Mouse (Mus musculus): ENCODE measurements around the gene Fbxw8.

GRCm38 (mm10) chr5:118199670-118200069 lies 44.4 kb upstream of the Fbxw8 start:
- no peak for TF ChIP-seq EP300 (IDR thresholded peaks at IDR 0.05; ENCODE audit: low read depth)
- TF ChIP-seq CTCF (IDR thresholded peaks at IDR 0.05; ENCODE audit: low read depth) = no peak
